Mouse (Mus musculus) ES-E14 (cell line): Measurements from ENCODE around the gene Ints5.

Source experiments
- CHD2 ChIP-seq: IDR thresholded peaks from 2 replicates; pipeline ENCODE4 v1.6.1; 2014; ENCODE audit warnings: mild to moderate bottlenecking, low read depth, low read length, inconsistent platforms
- HCFC1 ChIP-seq: IDR thresholded peaks from 2 replicates; pipeline ENCODE4 v1.6.1; 2012; ENCODE audit warnings: low read length, inconsistent platforms, borderline replicate concordance; ENCODE audit not compliant: insufficient read depth
- MAFK ChIP-seq: IDR thresholded peaks from 2 replicates; pipeline ENCODE4 v1.6.1; 2014; ENCODE audit warnings: mild to moderate bottlenecking, low read depth, low read length, inconsistent platforms; ENCODE audit not compliant: insufficient read depth
- ZC3H11A ChIP-seq: IDR thresholded peaks from 2 replicates; pipeline ENCODE4 v1.6.1; 2012; ENCODE audit warnings: low read depth, mild to moderate bottlenecking, inconsistent platforms, low read length, borderline replicate concordance

- TF ChIP-seq ZC3H11A (no peak), HCFC1 (no peak), MAFK (no peak), CHD2 (no peak)
Measured at GRCm38 (mm10) chr19:8881034-8881392, 11.8 kb upstream of the Ints5 start.
